Mouse (Mus musculus) neural tube, embryonic 11.5 days (tissue): ENCODE measurements at regions not wholly inside any gene's neighbourhood (a gene's known extent, or its start where the extent isn't known, plus 50 kb on each side); places are given as distances from the start of the nearest gene placed in this dataset.

ENCODE experiments used
- ATAC-seq: fragments of 200-750 bp; cut with Nextera tagmentation; 2 replicates; pipeline ENCODE4 v1.8.0; 2017; ENCODE audit warnings: moderate number of reproducible peaks, mild to moderate bottlenecking, moderate TSS enrichment, moderate library complexity; ENCODE audit not compliant: insufficient read depth, low FRiP score, low TSS enrichment
- DNase-seq: peaks from one replicate; pipeline ENCODE4 v3.0.0-alpha.2; 2015; ENCODE audit warnings: low spot score
- H3K27ac ChIP-seq: fragments of 300-500 bp; sonication (generic); 2 replicates; pipeline ENCODE4 v1.5.1; 2014; ENCODE audit warnings: low read depth, mild to moderate bottlenecking, low read length
- H3K27me3 ChIP-seq: fragments of 300-500 bp; sonication (generic); 2 replicates; pipeline ENCODE4 v1.6.1; 2014; ENCODE audit warnings: mild to moderate bottlenecking, low read length, mixed read lengths; ENCODE audit not compliant: control insufficient read depth, insufficient read depth
- H3K36me3 ChIP-seq: fragments of 300-500 bp; sonication (generic); 2 replicates; pipeline ENCODE4 v1.6.1; 2014; ENCODE audit warnings: mild to moderate bottlenecking, low read length, moderate library complexity, mixed read lengths; ENCODE audit not compliant: control insufficient read depth, insufficient read depth
- H3K4me1 ChIP-seq: fragments of 300-500 bp; sonication (generic); 2 replicates; pipeline ENCODE4 v1.6.1; 2014; ENCODE audit warnings: low read length, mixed read lengths; ENCODE audit not compliant: control insufficient read depth, insufficient read depth
- H3K4me2 ChIP-seq: fragments of 300-500 bp; sonication (generic); 2 replicates; pipeline ENCODE4 v1.6.1; 2014; ENCODE audit warnings: low read depth, mild to moderate bottlenecking, moderate library complexity
- H3K4me3 ChIP-seq: fragments of 300-500 bp; sonication (generic); 2 replicates; pipeline ENCODE4 v1.5.1; 2014; ENCODE audit warnings: low read depth, low read length
- H3K9ac ChIP-seq: fragments of 300-500 bp; sonication (generic); 2 replicates; pipeline ENCODE4 v1.6.1; 2014; ENCODE audit warnings: mild to moderate bottlenecking, low read length
- H3K9me3 ChIP-seq: fragments of 300-500 bp; sonication (generic); 2 replicates; pipeline ENCODE4 v1.6.1; 2016; ENCODE audit warnings: low read length; ENCODE audit not compliant: control insufficient read depth
- WGBS: fragments of 180-500 bp; shearing (Covaris S2); extraction: QIAGEN DNeasy Blood & Tissue Kit; methylation state at CpG from one replicate; pipeline ENCODE4 v1.1.7; 2014; 5-methylcytosine and 5-hydroxymethylcytosine counted together

- Histone ChIP-seq H3K4me1 (no peaks in the 10 kb centered on the region), H3K9me3 (no peaks in the 10 kb centered on the region), H3K36me3 (no peaks in the 10 kb centered on the region), H3K27ac (no peak overlapping the region), H3K4me3 (no peak overlapping the region), H3K4me2 (no peak overlapping the region), H3K27me3 (no peaks in the 10 kb centered on the region), H3K9ac (no peak overlapping the region)
- 91% methylated on average over 15 of the region's 15 CpGs for WGBS
- ATAC-seq (no peak), DNase-seq (no peak)
Observed at GRCm38 (mm10) chr13:47505380-47505955, 383.0 kb downstream of the Rnf144b start.

- no peak for DNase-seq
- no peaks in the 10 kb centered on the region for H3K9me3 ChIP-seq
- H3K4me3 ChIP-seq: no peak overlapping the region
- H3K4me2 ChIP-seq: no peak overlapping the region
- no peaks in the 10 kb centered on the region for H3K27me3 ChIP-seq
- no peaks in the 10 kb centered on the region for H3K36me3 ChIP-seq
- H3K27ac ChIP-seq: no peak overlapping the region
- H3K9ac ChIP-seq: no peak overlapping the region
- WGBS: 97% methylated on average over 1 of the region's 1 CpGs
- no peak for ATAC-seq
- H3K4me1 ChIP-seq: no peaks in the 10 kb centered on the region
Observed at GRCm38 (mm10) chr13:47532935-47533334, 410.5 kb downstream of the Rnf144b start.

- Histone ChIP-seq H3K27ac (no peak overlapping the region), H3K4me3 (no peak overlapping the region), H3K9ac (no peak overlapping the region), H3K9me3 (no peaks in the 10 kb centered on the region), H3K27me3 (no peaks in the 10 kb centered on the region), H3K4me1 (no peaks in the 10 kb centered on the region), H3K4me2 (no peak overlapping the region), H3K36me3 (no peaks in the 10 kb centered on the region)
- DNase-seq (no peak), ATAC-seq (no peak)
- 94% methylated on average over 2 of the region's 2 CpGs for WGBS
Observed at GRCm38 (mm10) chr13:47537156-47537555, 414.7 kb downstream of the Rnf144b start.

- ATAC-seq: no peak
Observed at GRCm38 (mm10) chr13:47549626-47550025, 427.2 kb downstream of the Rnf144b start.

GRCm38 (mm10) chr13:47552251-47552650, 429.8 kb downstream of the Rnf144b start:
- Histone ChIP-seq H3K9me3 (no peaks in the 10 kb centered on the region), H3K27ac (no peak overlapping the region), H3K27me3 (no peaks in the 10 kb centered on the region), H3K4me3 (no peak overlapping the region), H3K4me2 (no peak overlapping the region), H3K36me3 (no peaks in the 10 kb centered on the region), H3K9ac (no peak overlapping the region), H3K4me1 (no peaks in the 10 kb centered on the region)
- ATAC-seq (no peak), DNase-seq (no peak)
- 87% methylated on average over 3 of the region's 3 CpGs for WGBS

More at GRCm38 (mm10) chr13:47549626-47550025, 427.2 kb downstream of the Rnf144b start:
- no peak overlapping the region for H3K9ac ChIP-seq
- no peak for DNase-seq
- H3K27me3 ChIP-seq: no peaks in the 10 kb centered on the region
- H3K4me3 ChIP-seq: no peak overlapping the region
- no peak overlapping the region for H3K4me2 ChIP-seq
- no peaks in the 10 kb centered on the region for H3K4me1 ChIP-seq
- H3K27ac ChIP-seq: no peak overlapping the region
- no peaks in the 10 kb centered on the region for H3K9me3 ChIP-seq
- WGBS: 70% methylated on average over 6 of the region's 6 CpGs
- no peaks in the 10 kb centered on the region for H3K36me3 ChIP-seq

- H3K27ac ChIP-seq: no peak overlapping the region
- DNase-seq (no peak), ATAC-seq (no peak)
- H3K27me3 ChIP-seq: no peaks in the 10 kb centered on the region
- no peaks in the 10 kb centered on the region for H3K36me3 ChIP-seq
- H3K9me3 ChIP-seq: no peaks in the 10 kb centered on the region
- H3K4me1 ChIP-seq: no peaks in the 10 kb centered on the region
- H3K4me3 ChIP-seq: no peak overlapping the region
- no peak overlapping the region for H3K4me2 ChIP-seq
- WGBS: 76% methylated on average over 1 of the region's 1 CpGs
- H3K9ac ChIP-seq: no peak overlapping the region
Observed at GRCm38 (mm10) chr13:47554198-47554597, 431.7 kb downstream of the Rnf144b start.

- Histone ChIP-seq H3K4me3 (no peak overlapping the region), H3K4me2 (no peak overlapping the region), H3K27ac (no peak overlapping the region), H3K36me3 (no peaks in the 10 kb centered on the region), H3K4me1 (no peaks in the 10 kb centered on the region), H3K9ac (no peak overlapping the region), H3K9me3 (no peaks in the 10 kb centered on the region), H3K27me3 (no peaks in the 10 kb centered on the region)
- no peak for DNase-seq
- WGBS: 93% methylated on average over 7 of the region's 7 CpGs
- no peak for ATAC-seq
Observed at GRCm38 (mm10) chr13:47557196-47557974, 434.9 kb downstream of the Rnf144b start.

GRCm38 (mm10) chr13:47562836-47563235, 440.4 kb downstream of the Rnf144b start:
- Histone ChIP-seq H3K36me3 (no peaks in the 10 kb centered on the region), H3K9me3 (no peaks in the 10 kb centered on the region), H3K9ac (no peak overlapping the region), H3K27ac (no peak overlapping the region), H3K4me1 (no peaks in the 10 kb centered on the region), H3K4me3 (no peak overlapping the region), H3K4me2 (no peak overlapping the region), H3K27me3 (no peaks in the 10 kb centered on the region)
- no peak for ATAC-seq
- no peak for DNase-seq
- 79% methylated on average over 8 of the region's 8 CpGs for WGBS

GRCm38 (mm10) chr13:47576516-47576915, 454.1 kb downstream of the Rnf144b start:
- DNase-seq: no peak
- 71% methylated on average over 3 of the region's 3 CpGs for WGBS
- H3K27ac ChIP-seq: no peak overlapping the region

More at GRCm38 (mm10) chr13:47576516-47576915, 454.1 kb downstream of the Rnf144b start:
- H3K36me3 ChIP-seq: no peaks in the 10 kb centered on the region
- H3K4me2 ChIP-seq: no peak overlapping the region
- H3K4me1 ChIP-seq: no peaks in the 10 kb centered on the region
- no peak overlapping the region for H3K4me3 ChIP-seq
- no peaks in the 10 kb centered on the region for H3K9me3 ChIP-seq
- H3K9ac ChIP-seq: no peak overlapping the region
- no peaks in the 10 kb centered on the region for H3K27me3 ChIP-seq
- no peak for ATAC-seq
